Mouse (Mus musculus): ENCODE results near the gene Cd47. TPM values are rescaled to one million over a fixed set of nuclear protein-coding genes. Genes with fewer than 3 reads are reported as not detected.

Cd47 gene
- 19.8 TPM for polyA plus RNA-seq (2014; fragmentation: Illumina TruSeq; extraction: RNeasy Lipid Tissue Mini Kit (QIAGEN cat#74804); ENCODE audit: low read depth, low replicate concordance)

GRCm38 (mm10) chr16:49799597-49800561, at the start of gene Cd47:
Cd47 (plus strand) TSS chr16:49800533.

Other genes starting within 250 kb of the Cd47 start
- gene Ift57, start 101.3 kb upstream of the Cd47 start, polyA plus RNA-seq (2014; fragmentation: Illumina TruSeq; extraction: RNeasy Lipid Tissue Mini Kit (QIAGEN cat#74804); ENCODE audit: low read depth, low replicate concordance): 115 TPM